Mouse (Mus musculus): ENCODE measurements around the gene Caskin1. TPM values are rescaled to one million over a fixed set of nuclear protein-coding genes. Genes with fewer than 3 reads are reported as not detected.

Caskin1 gene
- polyA plus RNA-seq, 1 experiment, result 0.52 TPM

- WGBS, result 13% methylated on average over 53 of the region's 53 CpGs
- Histone ChIP-seq H3K27ac (ENCODE audit: insufficient read depth, low read depth, low read length) (no peak overlapping the region), H3K4me1 (ENCODE audit: control insufficient read depth, insufficient read depth, low read length) (peaks cover 7% of the 10 kb centered on the region), H3K36me3 (ENCODE audit: control insufficient read depth, insufficient read depth, low read length) (no peaks in the 10 kb centered on the region), H3K27me3 (replicated peaks; ENCODE audit: control insufficient read depth, insufficient read depth, low read length) (no peaks in the 10 kb centered on the region), H3K4me3 (ENCODE audit: insufficient read depth, low read depth, low read length) (peak overlapping the region; percentile 21; the same call in 1 of the 2 replicates)
- DNase-seq, result peak; percentile 94
- TF ChIP-seq CTCF (conservative IDR thresholded peaks at IDR 0.05; ENCODE audit: insufficient read depth, insufficient read length, low read depth, low read length) (0 out of 2 replicates have a peak, but pooled peaks have one; percentile 5), POLR2A (IDR thresholded peaks at IDR 0.05; ENCODE audit: low read depth, low read length) (no peak)
Measured at GRCm38 (mm10) chr17:24533099-24533992, 44.9 kb downstream of the Caskin1 start.

GRCm38 (mm10) chr17:24534160-24534718, 45.8 kb downstream of the Caskin1 start, which contains the start of gene Rab26:
Gene Rab26 (minus strand): TSS chr17:24534210.
- no peaks in the 10 kb centered on the region for H3K36me3 ChIP-seq (ENCODE audit: control insufficient read depth, insufficient read depth, low read length)
- no peaks in the 10 kb centered on the region for H3K27me3 ChIP-seq (replicated peaks; ENCODE audit: control insufficient read depth, insufficient read depth, low read length)
- 94% methylated on average over 8 of the region's 8 CpGs for WGBS

GRCm38 (mm10) chr17:24535300-24535699, 46.9 kb downstream of the Caskin1 start:
- Histone ChIP-seq H3K27ac (ENCODE audit: insufficient read depth, low read depth, low read length) (no peak overlapping the region), H3K27me3 (replicated peaks; ENCODE audit: control insufficient read depth, insufficient read depth, low read length) (no peaks in the 10 kb centered on the region)

More at GRCm38 (mm10) chr17:24534160-24534718, 45.8 kb downstream of the Caskin1 start, which contains the start of gene Rab26:
- H3K27ac ChIP-seq (ENCODE audit: insufficient read depth, low read depth, low read length), result no peak within 1 kb of the TSS
- TF ChIP-seq CTCF (conservative IDR thresholded peaks at IDR 0.05; ENCODE audit: insufficient read depth, insufficient read length, low read depth, low read length), result no peak
- TF ChIP-seq POLR2A (IDR thresholded peaks at IDR 0.05; ENCODE audit: low read depth, low read length), result no peak
- H3K4me1 ChIP-seq (ENCODE audit: control insufficient read depth, insufficient read depth, low read length), result peaks cover 3% of the 10 kb centered on the region; the same call in 1 of the 2 replicates
- DNase-seq, result no peak
- peak within 1 kb of the TSS; percentile 21; the same call in 1 of the 2 replicates for H3K4me3 ChIP-seq (ENCODE audit: insufficient read depth, low read depth, low read length)

DNA sequence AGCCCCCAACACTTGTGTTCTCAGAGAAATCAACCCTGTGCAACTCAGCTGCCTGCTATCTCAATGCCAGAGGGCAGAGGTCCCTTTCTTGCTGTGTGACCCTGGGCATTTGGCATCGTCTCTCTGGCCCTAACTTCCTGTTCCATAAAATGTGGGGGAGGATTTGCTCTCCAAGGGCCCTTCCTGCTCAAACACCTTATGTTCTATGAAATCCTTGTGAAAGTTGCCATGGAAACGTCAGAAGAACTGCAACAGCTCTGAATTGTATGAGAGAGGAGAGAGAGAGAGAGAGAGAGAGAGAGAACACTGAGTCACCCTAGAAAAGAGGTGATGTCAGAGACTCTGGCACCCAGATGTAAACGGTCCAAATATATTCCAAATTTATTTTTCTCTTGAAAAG, 49.1 kb downstream of the Caskin1 start:
- no peak for DNase-seq
- no peaks in the 10 kb centered on the region for H3K36me3 ChIP-seq (ENCODE audit: control insufficient read depth, insufficient read depth, low read length)
- no peaks in the 10 kb centered on the region for H3K27me3 ChIP-seq (replicated peaks; ENCODE audit: control insufficient read depth, insufficient read depth, low read length)
- H3K4me3 ChIP-seq (ENCODE audit: insufficient read depth, low read depth, low read length), result no peak overlapping the region
- 53% methylated on average over 3 of the region's 3 CpGs for WGBS
- no peaks in the 10 kb centered on the region for H3K4me1 ChIP-seq (ENCODE audit: control insufficient read depth, insufficient read depth, low read length)
- H3K27ac ChIP-seq (ENCODE audit: insufficient read depth, low read depth, low read length), result no peak overlapping the region
- TF ChIP-seq CTCF (conservative IDR thresholded peaks at IDR 0.05; ENCODE audit: insufficient read depth, insufficient read length, low read depth, low read length) (no peak), POLR2A (IDR thresholded peaks at IDR 0.05; ENCODE audit: low read depth, low read length) (no peak)

More at GRCm38 (mm10) chr17:24535300-24535699, 46.9 kb downstream of the Caskin1 start:
- Histone ChIP-seq H3K36me3 (ENCODE audit: control insufficient read depth, insufficient read depth, low read length) (no peaks in the 10 kb centered on the region), H3K4me1 (ENCODE audit: control insufficient read depth, insufficient read depth, low read length) (no peaks in the 10 kb centered on the region), H3K4me3 (ENCODE audit: insufficient read depth, low read depth, low read length) (no peak overlapping the region)
- WGBS, result 68% methylated on average over 5 of the region's 5 CpGs
- TF ChIP-seq POLR2A (IDR thresholded peaks at IDR 0.05; ENCODE audit: low read depth, low read length), result no peak
- no peak for TF ChIP-seq CTCF (conservative IDR thresholded peaks at IDR 0.05; ENCODE audit: insufficient read depth, insufficient read length, low read depth, low read length)
- no peak for DNase-seq

GRCm38 (mm10) chr17:24538950-24539349, 50.5 kb downstream of the Caskin1 start:
- no peaks in the 10 kb centered on the region for H3K4me1 ChIP-seq (ENCODE audit: control insufficient read depth, insufficient read depth, low read length)
- H3K36me3 ChIP-seq (ENCODE audit: control insufficient read depth, insufficient read depth, low read length), result no peaks in the 10 kb centered on the region
- TF ChIP-seq CTCF (conservative IDR thresholded peaks at IDR 0.05; ENCODE audit: insufficient read depth, insufficient read length, low read depth, low read length) (no peak), POLR2A (IDR thresholded peaks at IDR 0.05; ENCODE audit: low read depth, low read length) (no peak)
- 63% methylated on average over 8 of the region's 8 CpGs for WGBS
- no peak overlapping the region for H3K27ac ChIP-seq (ENCODE audit: insufficient read depth, low read depth, low read length)
- DNase-seq, result peak; percentile 65
- no peak overlapping the region for H3K4me3 ChIP-seq (ENCODE audit: insufficient read depth, low read depth, low read length)
- H3K27me3 ChIP-seq (replicated peaks; ENCODE audit: control insufficient read depth, insufficient read depth, low read length), result no peaks in the 10 kb centered on the region

- no peak overlapping the region for H3K4me3 ChIP-seq (ENCODE audit: insufficient read depth, low read depth, low read length)
- DNase-seq, result peak; percentile 71
- 7% methylated on average over 3 of the region's 3 CpGs for WGBS
- H3K36me3 ChIP-seq (ENCODE audit: control insufficient read depth, insufficient read depth, low read length), result no peaks in the 10 kb centered on the region
- no peaks in the 10 kb centered on the region for H3K4me1 ChIP-seq (ENCODE audit: control insufficient read depth, insufficient read depth, low read length)
- H3K27me3 ChIP-seq (replicated peaks; ENCODE audit: control insufficient read depth, insufficient read depth, low read length), result no peaks in the 10 kb centered on the region
- H3K27ac ChIP-seq (ENCODE audit: insufficient read depth, low read depth, low read length), result no peak overlapping the region
- TF ChIP-seq CTCF (conservative IDR thresholded peaks at IDR 0.05; ENCODE audit: insufficient read depth, insufficient read length, low read depth, low read length) (peak; percentile 86), POLR2A (IDR thresholded peaks at IDR 0.05; ENCODE audit: low read depth, low read length) (no peak)
Measured at GRCm38 (mm10) chr17:24540375-24540774, 52.0 kb downstream of the Caskin1 start.

DNA sequence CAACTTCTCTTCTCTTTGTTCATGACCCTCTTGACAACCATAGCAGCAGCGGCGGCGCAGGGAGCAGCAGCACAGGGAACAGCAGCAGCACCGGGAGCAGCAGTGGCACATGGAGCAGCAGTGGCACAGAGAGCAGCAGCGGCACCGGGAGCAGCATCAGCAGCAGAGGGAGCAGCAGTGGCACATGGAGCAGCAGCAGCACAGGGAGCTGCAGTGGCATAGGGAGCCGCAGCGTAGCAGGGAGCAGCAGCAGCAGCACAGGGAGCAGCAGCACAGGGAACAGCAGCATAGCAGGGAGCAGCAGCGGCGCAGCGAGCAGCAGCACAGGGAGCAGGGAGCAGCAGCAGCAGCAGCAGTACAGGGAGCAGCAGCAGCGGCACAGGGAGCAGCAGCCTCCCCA, 56.2 kb downstream of the Caskin1 start:
- DNase-seq, result no peak

More for the DNA sequence above, 56.2 kb downstream of the Caskin1 start:
- H3K27me3 ChIP-seq (replicated peaks; ENCODE audit: control insufficient read depth, insufficient read depth, low read length), result no peaks in the 10 kb centered on the region
- H3K4me1 ChIP-seq (ENCODE audit: control insufficient read depth, insufficient read depth, low read length), result no peaks in the 10 kb centered on the region
- 36% methylated on average over 12 of the region's 12 CpGs for WGBS
- TF ChIP-seq POLR2A (IDR thresholded peaks at IDR 0.05; ENCODE audit: low read depth, low read length) (no peak), CTCF (conservative IDR thresholded peaks at IDR 0.05; ENCODE audit: insufficient read depth, insufficient read length, low read depth, low read length) (no peak)
- no peaks in the 10 kb centered on the region for H3K36me3 ChIP-seq (ENCODE audit: control insufficient read depth, insufficient read depth, low read length)
- no peak overlapping the region for H3K27ac ChIP-seq (ENCODE audit: insufficient read depth, low read depth, low read length)
- H3K4me3 ChIP-seq (ENCODE audit: insufficient read depth, low read depth, low read length), result no peak overlapping the region

Measured in kidney, adult 2 months (tissue).